Mouse (Mus musculus): ENCODE measurements around the gene Gm20388. TPM values are rescaled to one million over a fixed set of nuclear protein-coding genes. Genes with fewer than 3 reads are reported as not detected.

The Gm20388 gene
- polyA plus RNA-seq, 1 experiment from 2014 or later = not detected

DNA sequence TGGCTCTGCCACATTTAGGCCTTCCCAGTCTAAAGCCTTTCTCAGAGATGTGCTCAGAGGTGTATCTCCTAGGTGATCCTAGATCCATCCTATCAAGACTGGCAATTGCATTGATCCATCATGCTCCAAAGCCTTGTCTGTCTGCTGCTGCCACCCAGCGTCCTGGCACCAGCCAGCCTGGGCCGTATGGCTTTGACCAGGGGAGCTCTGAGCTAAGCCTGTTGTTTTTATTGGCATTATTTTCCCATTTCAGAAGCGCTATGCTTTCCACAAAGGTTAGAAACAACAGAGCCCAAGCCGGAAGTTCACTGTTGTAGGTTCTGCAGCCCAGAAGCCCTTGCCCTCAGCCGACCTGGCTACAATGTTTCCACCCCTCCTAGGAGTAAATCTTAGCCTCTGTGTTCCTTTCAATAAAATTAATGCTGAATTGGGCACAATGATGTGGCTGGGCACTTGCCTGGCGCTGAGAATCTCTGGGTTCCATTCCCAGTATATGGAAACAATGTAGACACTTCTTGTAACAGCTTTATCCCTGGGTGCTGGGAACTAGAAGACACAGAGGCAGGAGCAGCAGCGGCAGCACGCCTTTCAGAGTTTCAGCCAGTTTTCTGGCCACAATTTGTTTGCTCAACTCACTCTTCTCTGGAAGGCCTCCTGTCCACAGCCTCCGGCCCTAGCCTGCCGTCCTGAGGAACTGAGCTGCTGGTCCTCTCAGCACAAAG lies 2307.0 kb downstream of the Gm20388 start:
- Histone ChIP-seq H3K4me1 (peaks cover 12% of the 10 kb centered on the region), H3K9ac (no peak overlapping the region), H3K27ac (no peak overlapping the region), H3K27me3 (0 out of 2 replicates have a peak, but pooled peaks cover 1% of the 10 kb centered on the region), H3K4me3 (no peak overlapping the region), H3K36me3 (no peaks in the 10 kb centered on the region), H3K9me3 (no peaks in the 10 kb centered on the region), H3K4me2 (replicated peaks) (no peak overlapping the region)
- 80% methylated on average over 10 of the region's 10 CpGs for WGBS
- no peak for ATAC-seq (ENCODE audit: insufficient number of reproducible peaks, insufficient read depth, low FRiP score, low TSS enrichment)

DNA sequence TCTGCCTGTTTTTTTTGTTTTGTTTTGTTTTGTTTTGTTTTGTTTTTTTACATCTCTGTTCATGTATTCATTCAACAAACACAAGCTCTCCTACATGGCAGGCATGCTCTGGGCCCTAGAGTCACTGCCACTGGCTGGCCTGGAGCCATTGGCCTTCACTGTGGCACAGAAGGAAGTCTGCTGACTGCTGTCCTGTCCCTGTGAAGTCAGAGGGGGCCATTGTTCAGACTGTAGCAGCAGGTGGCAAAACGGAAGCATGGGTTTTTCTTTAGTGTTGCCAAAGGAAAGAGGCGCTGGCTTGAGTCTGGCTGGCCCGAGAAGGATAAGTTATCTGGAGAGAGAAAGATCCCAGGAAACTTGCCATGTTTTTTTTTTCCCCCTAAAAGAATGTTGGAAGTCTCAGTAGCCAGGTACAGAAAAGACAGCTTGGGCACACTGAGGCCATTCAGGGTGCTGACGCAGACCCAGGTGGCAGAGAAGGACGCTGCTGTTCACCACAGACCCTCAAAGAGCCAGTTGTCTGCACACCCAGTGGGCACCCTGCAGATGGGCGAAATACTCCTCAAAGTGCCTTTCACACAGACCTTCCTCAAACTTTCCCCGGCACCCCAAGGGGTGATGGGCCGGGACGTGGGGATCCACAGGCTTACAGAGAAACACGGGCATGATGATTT lies 2313.5 kb downstream of the Gm20388 start:
- Histone ChIP-seq H3K4me3 (no peak overlapping the region), H3K36me3 (no peaks in the 10 kb centered on the region), H3K27ac (peak overlapping the region; percentile 75), H3K9ac (no peak overlapping the region), H3K4me1 (no peaks in the 10 kb centered on the region), H3K27me3 (peaks cover 38% of the 10 kb centered on the region), H3K4me2 (replicated peaks) (no peak overlapping the region), H3K9me3 (no peaks in the 10 kb centered on the region)
- 65% methylated on average over 10 of the region's 10 CpGs for WGBS
- ATAC-seq (ENCODE audit: insufficient number of reproducible peaks, insufficient read depth, low FRiP score, low TSS enrichment) = no peak

- Histone ChIP-seq H3K9me3 (no peaks in the 10 kb centered on the region), H3K9ac (no peak overlapping the region), H3K4me2 (replicated peaks) (no peak overlapping the region), H3K27me3 (peaks cover 43% of the 10 kb centered on the region), H3K4me1 (peaks cover 4% of the 10 kb centered on the region; the same call in 1 of the 2 replicates), H3K36me3 (no peaks in the 10 kb centered on the region), H3K4me3 (no peak overlapping the region), H3K27ac (peak overlapping the region; percentile 75; the same call in 1 of the 2 replicates)
- peak; percentile 31; the same call in 1 of the 2 replicates for ATAC-seq (ENCODE audit: insufficient number of reproducible peaks, insufficient read depth, low FRiP score, low TSS enrichment)
- WGBS = 30% methylated on average over 6 of the region's 6 CpGs
These were observed 2314.0 kb downstream of the Gm20388 start for GRCm38 (mm10) chr8:122224650-122225022.

DNA sequence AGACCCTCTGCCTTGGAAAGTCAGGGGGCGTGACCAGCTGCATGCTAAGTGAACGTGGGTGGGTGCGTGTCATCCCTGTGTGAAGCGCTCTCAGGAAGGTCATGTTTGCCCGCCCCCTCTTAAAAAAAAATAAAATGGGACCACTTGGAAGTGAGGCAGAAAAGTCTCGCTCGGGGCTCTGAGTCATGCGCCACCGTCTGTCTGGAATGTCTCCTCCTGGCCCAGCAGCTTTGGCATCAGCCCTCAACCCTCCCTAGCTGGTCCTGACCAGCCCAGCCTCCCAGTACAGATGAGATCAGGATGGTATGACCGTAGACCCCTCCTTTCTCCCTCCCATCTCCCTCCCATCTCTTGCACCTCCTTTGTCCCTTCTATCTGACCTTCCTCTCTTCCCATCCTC lies 2314.8 kb downstream of the Gm20388 start:
- no peak for ATAC-seq (ENCODE audit: insufficient number of reproducible peaks, insufficient read depth, low FRiP score, low TSS enrichment)
- no peak overlapping the region for H3K9ac ChIP-seq
- WGBS = 60% methylated on average over 10 of the region's 10 CpGs
- no peak overlapping the region for H3K4me3 ChIP-seq
- peaks cover 6% of the 10 kb centered on the region; the same call in 1 of the 2 replicates for H3K4me1 ChIP-seq
- H3K27ac ChIP-seq = no peak overlapping the region
- H3K4me2 ChIP-seq (replicated peaks) = no peak overlapping the region
- H3K36me3 ChIP-seq = no peaks in the 10 kb centered on the region
- H3K9me3 ChIP-seq = no peaks in the 10 kb centered on the region
- H3K27me3 ChIP-seq = peaks cover 49% of the 10 kb centered on the region

DNA sequence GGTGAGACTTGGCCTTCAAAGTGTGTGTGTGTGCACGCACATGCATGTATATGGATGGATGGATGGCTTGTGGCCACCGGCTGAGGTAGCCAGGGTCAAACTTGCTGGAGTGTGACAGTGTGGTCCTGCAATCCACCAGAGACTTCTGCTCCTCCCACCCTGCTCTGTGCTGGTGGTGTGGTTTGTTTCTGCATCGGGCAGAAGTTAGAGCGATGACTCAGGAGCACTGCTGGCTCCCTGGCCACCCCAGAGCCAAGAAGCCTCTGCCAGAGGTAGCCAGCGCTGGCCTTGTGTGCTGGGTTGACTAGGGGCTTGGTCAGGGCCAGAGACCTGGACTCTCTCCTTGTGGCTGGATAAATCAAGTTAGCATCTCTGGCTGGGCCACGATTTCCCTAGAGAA lies 2316.7 kb downstream of the Gm20388 start:
- WGBS = 83% methylated on average over 6 of the region's 6 CpGs
- no peak for ATAC-seq (ENCODE audit: insufficient number of reproducible peaks, insufficient read depth, low FRiP score, low TSS enrichment)
- Histone ChIP-seq H3K9ac (no peak overlapping the region), H3K9me3 (no peaks in the 10 kb centered on the region), H3K27me3 (peaks cover 67% of the 10 kb centered on the region), H3K4me2 (replicated peaks) (no peak overlapping the region), H3K36me3 (no peaks in the 10 kb centered on the region), H3K4me3 (no peak overlapping the region), H3K27ac (no peak overlapping the region), H3K4me1 (peaks cover 11% of the 10 kb centered on the region; the same call in 1 of the 2 replicates)

- WGBS = 44% methylated on average over 11 of the region's 11 CpGs
- H3K9me3 ChIP-seq = no peaks in the 10 kb centered on the region
- peaks cover 13% of the 10 kb centered on the region for H3K4me1 ChIP-seq
- no peak overlapping the region; the same call in 1 of the 2 replicates for H3K4me2 ChIP-seq (replicated peaks)
- no peak overlapping the region for H3K9ac ChIP-seq
- H3K4me3 ChIP-seq = no peak overlapping the region
- ATAC-seq (ENCODE audit: insufficient number of reproducible peaks, insufficient read depth, low FRiP score, low TSS enrichment) = no peak
- no peaks in the 10 kb centered on the region for H3K36me3 ChIP-seq
- H3K27ac ChIP-seq = no peak overlapping the region
- H3K27me3 ChIP-seq = peaks cover 74% of the 10 kb centered on the region
These were observed 2318.3 kb downstream of the Gm20388 start for GRCm38 (mm10) chr8:122228792-122229575.

DNA sequence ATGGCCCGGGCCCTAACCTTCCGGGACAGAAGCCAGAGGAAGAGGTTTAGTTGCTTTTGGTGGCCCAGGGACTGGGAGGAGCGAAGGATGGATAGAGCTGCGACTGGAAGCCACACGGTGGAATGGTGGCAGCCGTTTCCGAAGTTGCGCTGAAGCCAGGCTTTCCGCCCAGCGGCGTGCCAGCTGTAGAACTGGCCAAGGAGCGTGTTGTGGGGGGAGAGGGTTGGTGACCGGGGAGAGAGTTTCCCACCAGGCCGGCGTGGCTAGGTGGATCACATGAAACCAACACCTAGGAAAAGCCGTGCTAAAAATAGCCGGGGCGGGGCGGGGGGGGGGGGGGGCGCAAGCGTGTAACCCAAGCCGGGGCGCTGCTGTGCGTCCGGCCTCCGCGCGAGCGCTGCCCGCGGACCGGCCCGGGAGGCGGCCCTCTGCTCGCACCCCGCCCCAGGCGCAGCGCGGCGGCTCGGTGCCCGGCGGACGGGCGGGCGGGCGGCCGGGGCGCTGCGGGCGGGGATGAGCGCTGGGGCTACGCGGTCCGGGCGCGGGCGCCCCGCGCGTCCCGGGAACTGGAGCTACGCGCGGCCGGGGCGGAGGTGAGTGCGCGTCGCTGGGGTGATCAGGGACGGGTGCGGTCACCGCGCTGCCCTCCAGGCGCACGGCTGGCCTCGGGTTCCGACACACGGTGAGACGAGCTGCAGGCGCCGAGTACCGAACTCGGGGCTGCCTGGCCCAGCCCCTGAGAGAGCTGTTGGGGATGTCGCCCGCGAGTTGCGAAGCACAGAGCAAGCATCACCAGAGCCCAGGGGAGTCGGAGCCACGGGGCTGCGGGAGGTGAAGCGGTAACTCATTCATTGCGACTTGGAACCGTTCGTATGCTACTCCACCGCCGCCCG lies 2319.4 kb downstream of the Gm20388 start:
- H3K4me2 ChIP-seq (replicated peaks) = peak overlapping the region; percentile 97
- peaks cover 75% of the 10 kb centered on the region for H3K27me3 ChIP-seq
- peaks cover 17% of the 10 kb centered on the region for H3K4me1 ChIP-seq
- H3K9me3 ChIP-seq = no peaks in the 10 kb centered on the region
- ATAC-seq (ENCODE audit: insufficient number of reproducible peaks, insufficient read depth, low FRiP score, low TSS enrichment) = no peak
- peak overlapping the region; percentile 56 for H3K4me3 ChIP-seq
- H3K9ac ChIP-seq = peak overlapping the region; percentile 58
- no peak overlapping the region for H3K27ac ChIP-seq
- WGBS = under 1% methylated on average over 79 of the region's 98 CpGs
- H3K36me3 ChIP-seq = no peaks in the 10 kb centered on the region

- Histone ChIP-seq H3K9ac (peak overlapping the region; percentile 58), H3K9me3 (no peaks in the 10 kb centered on the region), H3K4me1 (peaks cover 17% of the 10 kb centered on the region), H3K36me3 (no peaks in the 10 kb centered on the region), H3K27ac (no peak overlapping the region), H3K27me3 (peaks cover 70% of the 10 kb centered on the region), H3K4me3 (peak overlapping the region; percentile 56), H3K4me2 (replicated peaks) (peak overlapping the region; percentile 97)
- ATAC-seq (ENCODE audit: insufficient number of reproducible peaks, insufficient read depth, low FRiP score, low TSS enrichment) = peak; percentile 13; the same call in 1 of the 2 replicates
- 4% methylated on average over 32 of the region's 32 CpGs for WGBS
These were observed 2320.2 kb downstream of the Gm20388 start for GRCm38 (mm10) chr8:122230712-122231337.

DNA sequence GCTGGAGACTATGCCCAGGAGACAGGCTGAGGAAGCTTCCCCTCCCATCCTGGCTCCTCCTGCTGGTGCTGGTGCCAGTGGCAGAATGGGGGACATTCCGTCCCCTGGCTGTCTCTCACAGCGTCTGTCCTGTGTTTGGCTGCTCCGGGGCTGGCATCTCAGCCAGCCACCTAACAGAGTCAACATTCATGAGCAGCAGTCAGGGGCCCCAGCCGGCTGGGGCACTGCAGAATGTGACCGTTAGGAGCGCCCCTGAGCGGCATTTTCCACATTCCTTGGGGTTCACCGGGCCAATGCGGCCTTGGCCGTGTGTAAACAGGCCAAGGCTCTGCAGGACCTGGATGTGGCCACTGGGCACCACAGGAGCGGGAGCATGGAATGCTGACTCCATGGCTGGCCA lies 2323.4 kb downstream of the Gm20388 start:
- no peak overlapping the region for H3K9ac ChIP-seq
- no peak overlapping the region for H3K4me3 ChIP-seq
- H3K4me1 ChIP-seq = peaks cover 17% of the 10 kb centered on the region
- ATAC-seq (ENCODE audit: insufficient number of reproducible peaks, insufficient read depth, low FRiP score, low TSS enrichment) = no peak
- peaks cover 43% of the 10 kb centered on the region for H3K27me3 ChIP-seq
- 22% methylated on average over 11 of the region's 11 CpGs for WGBS
- no peak overlapping the region for H3K27ac ChIP-seq
- H3K4me2 ChIP-seq (replicated peaks) = no peak overlapping the region
- no peaks in the 10 kb centered on the region for H3K9me3 ChIP-seq
- H3K36me3 ChIP-seq = no peaks in the 10 kb centered on the region

DNA sequence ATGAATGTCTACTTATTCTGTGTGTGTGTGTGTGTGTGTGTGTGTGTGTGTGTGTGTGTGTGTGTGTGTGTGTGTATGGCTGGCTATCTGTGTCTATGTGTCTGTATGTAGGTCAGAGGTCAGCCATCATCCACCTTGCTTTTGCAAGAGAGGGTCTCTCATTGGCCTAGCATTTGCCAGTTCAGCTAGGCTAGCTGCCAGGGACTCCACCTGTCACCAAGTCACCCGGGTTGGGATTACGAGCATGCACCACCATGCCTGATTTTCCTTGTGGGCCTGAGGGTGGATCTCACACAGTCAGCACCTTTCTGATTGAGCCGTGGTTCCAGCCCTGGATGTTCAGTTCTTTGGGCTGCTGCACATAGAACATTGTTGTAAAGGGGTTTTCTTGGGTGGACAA lies 2325.9 kb downstream of the Gm20388 start:
- WGBS = 86% methylated on average over 3 of the region's 3 CpGs
- Histone ChIP-seq H3K4me3 (no peak overlapping the region), H3K9ac (no peak overlapping the region), H3K36me3 (no peaks in the 10 kb centered on the region), H3K27ac (no peak overlapping the region), H3K27me3 (peaks cover 21% of the 10 kb centered on the region), H3K9me3 (no peaks in the 10 kb centered on the region), H3K4me1 (peaks cover 6% of the 10 kb centered on the region), H3K4me2 (replicated peaks) (no peak overlapping the region)
- no peak for ATAC-seq (ENCODE audit: insufficient number of reproducible peaks, insufficient read depth, low FRiP score, low TSS enrichment)
